12 mouse cellular contexts compared by ENCODE assay signal in genomic region chr9:120533446-120533950, GRCm38 (mm10). TPM values are rescaled to one million over a fixed set of nuclear protein-coding genes. Genes with fewer than 3 reads are reported as not detected.
"Had no signal": no experiment of that assay in that cellular context is flagged by ENCODE, and none has a peak within 500 bp of the region (broad histone marks: within the 10 kb centered on the region; RNA-seq: fewer than 3 reads in every experiment).

No protein-coding gene starts in this region.

RNA-seq across cellular contexts. Expression of gene Entpd3, which starts 6.1 kb away (rescaled TPM):
- total RNA-seq: common myeloid progenitor, adult 5-6 weeks; gastrocnemius, adult 18-20 months; gastrocnemius, adult 2 months; gastrocnemius, adult 8-10 months; gastrocnemius, postnatal 14 days; gastrocnemius, postnatal 25 days; gastrocnemius, postnatal 36 days; gastrocnemius, postnatal 4 days; granulocyte monocyte progenitor cell, adult 5-6 weeks; heart, adult 18-20 months; heart, adult 8-10 months had no signal
- polyA plus RNA-seq: forebrain, embryonic 11.5 days had no signal
